Mouse (Mus musculus) adrenal gland, postnatal 10 days (tissue): ENCODE data around the gene Mroh2a. TPM values are rescaled to one million over a fixed set of nuclear protein-coding genes. Genes with fewer than 3 reads are reported as not detected.

Source experiments
- DNase-seq: peaks from one replicate; pipeline ENCODE4 v3.0.0; 2021; ENCODE audit warnings: mixed read lengths
- total RNA-seq, 2 experiments: library from RNA; stranded (reverse); gene quantifications; 2 replicates each; pipeline ENCODE4 v1.2.3; 2021

The Mroh2a gene
- total RNA-seq, 2 experiments from 2014 or later = 0.67 to 1.3 TPM

DNA sequence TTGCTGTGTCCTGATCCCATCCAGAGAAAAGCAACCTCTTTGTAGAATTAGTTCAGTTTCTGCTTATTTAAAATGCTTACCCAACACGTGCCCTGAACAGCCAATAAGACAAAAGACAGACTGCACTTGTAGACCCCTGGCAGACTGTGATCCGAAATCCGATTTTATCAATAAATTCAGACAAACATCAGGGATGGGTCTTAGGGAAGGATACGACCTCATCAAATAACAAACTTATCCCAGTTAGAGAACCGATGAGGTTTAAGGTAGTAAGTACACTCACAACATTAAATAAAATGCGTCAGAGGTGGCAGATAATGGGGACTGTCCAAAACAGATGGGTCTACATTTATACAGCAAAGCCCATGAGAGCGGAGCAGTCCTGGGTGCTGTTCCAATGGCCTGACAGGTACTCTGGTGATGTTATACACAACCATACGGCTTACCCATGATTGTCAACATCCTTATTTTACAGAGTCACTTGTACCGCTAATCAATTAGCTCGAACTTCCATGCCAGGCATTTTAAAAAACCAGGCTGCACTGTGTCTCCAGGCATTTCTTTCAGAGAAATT, 49.8 kb downstream of the Mroh2a start:
- peak; percentile 19 for DNase-seq

GRCm38 (mm10) chr1:88277098-88277817, 50.5 kb downstream of the Mroh2a start, which contains the start of the genes Hjurp and Trpm8:
Gene Hjurp, minus strand, starts transcription at chr1:88277633.
Gene Trpm8, plus strand, starts transcription at chr1:88277661.
- DNase-seq = peak; percentile 100

DNA sequence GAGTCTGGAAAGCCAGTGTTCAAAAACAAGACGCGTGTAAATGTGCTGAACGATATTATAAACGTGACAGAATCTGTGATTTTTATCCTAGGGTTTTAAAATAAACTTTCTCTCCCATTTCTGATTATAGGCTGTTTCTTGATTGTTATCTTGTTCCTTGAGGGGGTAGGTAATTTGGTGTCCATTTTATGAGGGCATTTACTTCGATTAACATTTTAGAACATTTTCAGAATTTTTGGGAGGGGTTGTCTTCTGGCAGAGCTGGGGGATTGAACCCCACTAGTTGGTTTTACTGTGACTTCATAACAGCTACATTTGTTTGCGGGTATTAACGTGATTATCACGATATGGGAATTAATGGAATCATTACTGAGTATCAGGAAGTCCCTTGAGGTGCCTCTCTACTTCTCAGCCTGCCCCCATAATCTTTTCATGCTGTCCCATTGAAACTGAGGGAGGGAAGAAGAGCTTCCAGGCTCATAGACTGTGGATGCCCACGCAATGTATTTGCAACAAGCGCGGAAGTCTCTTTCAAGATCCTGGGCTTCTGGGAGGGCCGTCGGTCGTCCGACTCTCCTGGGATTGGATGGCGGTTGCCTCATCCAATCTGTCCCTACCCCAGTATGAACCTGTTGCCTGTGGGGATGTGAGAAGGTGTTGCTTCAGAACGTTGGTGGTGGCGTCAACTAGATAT, 51.2 kb downstream of the Mroh2a start:
- DNase-seq = peak; percentile 63

- peak; percentile 59 for DNase-seq
Observed at GRCm38 (mm10) chr1:88279111-88280005, 52.6 kb downstream of the Mroh2a start.

- peak; percentile 21 for DNase-seq
Observed at GRCm38 (mm10) chr1:88280006-88280690, 53.4 kb downstream of the Mroh2a start.

GRCm38 (mm10) chr1:88282301-88282700, 55.5 kb downstream of the Mroh2a start:
- DNase-seq = no peak

DNA sequence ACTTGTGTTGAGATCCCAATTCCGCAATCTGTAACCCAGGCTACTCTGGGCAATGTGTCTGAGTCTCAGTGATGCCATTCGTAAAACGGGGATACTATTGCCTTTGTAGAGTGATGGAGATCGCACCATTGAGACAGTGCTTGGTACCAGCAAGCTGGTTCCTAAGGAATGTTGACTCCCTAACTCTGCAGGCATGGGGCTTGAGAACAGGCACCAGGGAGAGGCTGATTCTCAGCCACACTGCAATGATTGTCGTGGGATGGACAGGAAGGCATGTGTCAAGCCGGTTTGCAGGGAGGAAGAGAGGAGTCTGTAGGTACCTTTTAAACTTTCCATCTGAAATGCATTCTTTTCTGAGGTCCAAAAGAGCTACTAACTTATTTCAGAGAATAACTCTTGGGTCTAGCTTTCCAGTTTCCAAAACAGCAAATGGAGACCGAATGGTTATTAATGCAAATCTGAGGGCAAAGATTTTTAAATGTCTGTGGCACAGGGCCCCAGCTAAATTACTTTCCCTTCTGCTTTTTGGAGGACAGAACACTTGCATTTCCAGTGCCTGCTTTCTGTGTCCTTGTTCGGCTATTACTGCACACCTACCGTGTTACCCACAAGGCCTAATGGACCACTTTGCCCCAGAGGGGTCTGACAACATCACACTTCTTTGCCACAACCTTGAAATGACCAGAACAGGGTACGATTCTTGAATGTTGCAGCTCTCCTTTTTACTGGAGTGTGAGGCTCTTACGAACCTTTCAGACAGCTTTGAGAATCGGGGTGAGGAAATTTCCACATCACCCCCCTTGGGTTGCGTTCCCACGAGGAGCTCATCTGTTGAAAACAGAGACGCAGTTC, 56.8 kb downstream of the Mroh2a start:
- no peak for DNase-seq

DNA sequence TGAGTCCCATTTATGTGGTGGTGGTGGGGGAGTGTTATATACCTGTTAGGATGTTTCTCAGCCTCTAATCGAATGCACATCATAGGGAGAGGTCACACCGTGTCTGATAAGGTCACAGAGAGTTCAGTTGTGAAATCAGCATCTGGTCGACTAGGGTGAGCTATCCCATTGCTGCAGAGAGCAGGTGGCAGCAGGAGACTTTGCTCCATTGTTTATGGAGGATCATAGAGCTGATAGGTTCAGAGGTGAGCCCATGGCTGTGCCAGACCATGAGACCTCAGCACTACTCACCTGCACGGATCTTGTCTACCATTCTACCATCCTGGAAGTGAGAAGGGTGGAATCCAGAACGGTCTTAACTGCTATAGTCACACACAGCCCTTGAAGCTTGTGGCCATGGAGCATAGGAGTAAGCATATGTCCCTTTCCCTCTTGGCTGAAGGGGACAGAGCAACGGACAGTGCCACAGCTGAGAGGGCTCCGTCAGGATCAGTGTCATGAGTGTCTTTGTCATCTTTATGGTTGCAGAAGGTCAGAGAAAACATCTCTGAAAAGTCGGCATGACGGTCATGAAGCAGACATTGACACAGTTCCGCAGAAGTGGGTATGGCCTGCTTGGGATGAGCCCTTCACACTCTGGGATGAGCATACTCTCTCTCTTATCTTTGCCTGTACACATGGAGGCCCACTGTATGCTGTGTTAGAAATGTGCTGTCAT, 57.6 kb downstream of the Mroh2a start:
- DNase-seq = no peak

DNA sequence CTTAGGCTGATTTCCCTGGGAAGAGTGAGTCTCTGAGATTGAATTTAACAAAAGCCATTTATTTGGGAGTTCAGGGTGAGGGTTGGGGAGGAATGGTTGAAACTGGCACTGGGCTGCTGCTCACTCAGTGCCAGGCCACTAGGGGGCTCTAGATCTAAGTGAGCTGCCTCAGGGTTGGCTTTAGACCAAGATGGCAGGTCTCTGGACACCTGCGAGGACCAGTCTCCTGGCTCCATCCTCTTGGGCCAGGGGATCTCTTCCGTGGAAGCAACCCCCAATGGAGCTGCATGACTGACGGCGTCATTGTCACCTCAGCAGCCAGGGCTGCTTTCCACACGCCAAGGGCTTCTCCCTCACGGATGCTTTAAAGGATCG, 58.1 kb downstream of the Mroh2a start:
- DNase-seq = peak; percentile 75

DNA sequence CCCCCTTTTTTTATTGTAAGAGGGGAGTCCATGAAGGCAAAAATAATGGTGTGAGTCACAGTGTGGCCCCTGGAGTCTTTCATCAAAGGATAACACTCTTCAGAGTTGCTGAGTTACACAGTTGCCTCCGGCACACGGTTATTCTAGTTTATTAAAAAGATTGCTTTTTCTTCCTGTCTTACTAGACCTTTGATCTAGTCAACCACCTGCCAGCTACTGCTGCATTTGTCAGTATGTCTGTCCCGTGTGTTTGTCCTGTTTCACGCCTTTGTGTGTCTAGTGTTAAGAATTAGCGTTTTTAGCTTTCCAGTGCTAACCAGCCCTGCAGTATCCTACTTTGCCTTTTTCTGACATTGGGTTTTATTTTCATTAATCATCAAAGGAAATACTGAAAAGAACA, 58.9 kb downstream of the Mroh2a start:
- DNase-seq = no peak

DNA sequence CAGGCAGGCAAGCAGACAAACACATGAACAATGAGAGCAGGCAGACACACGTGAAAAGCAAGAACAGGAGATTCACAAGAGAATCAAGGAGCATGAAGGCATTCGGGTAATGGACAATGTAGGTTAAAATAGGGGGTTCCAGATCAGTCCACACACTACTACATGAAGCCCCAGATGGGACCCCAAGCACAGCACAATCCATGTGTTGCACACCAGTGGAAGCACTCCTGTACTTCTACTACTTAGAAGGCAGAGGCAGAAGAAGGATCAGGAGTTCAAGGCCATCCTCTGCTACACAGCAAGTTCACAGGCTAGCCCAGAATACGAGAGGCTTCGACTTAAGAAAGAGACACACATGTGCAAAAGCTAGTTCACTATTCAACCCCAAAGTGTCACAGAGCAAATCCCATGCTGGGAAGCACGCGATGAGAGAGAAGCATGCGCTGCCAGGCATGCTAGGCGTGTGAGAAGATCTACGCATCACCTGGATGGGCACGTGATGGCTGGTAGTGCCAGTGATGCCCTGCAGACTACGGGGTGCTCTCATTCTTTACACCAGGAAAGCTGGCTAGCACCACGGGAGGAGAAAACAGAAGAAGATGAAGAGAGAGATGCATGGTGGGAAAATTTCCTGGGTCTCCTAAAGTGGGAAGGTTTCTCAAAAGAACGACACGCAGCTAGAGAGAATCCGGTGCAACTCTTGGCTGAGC, 59.5 kb downstream of the Mroh2a start:
- no peak for DNase-seq

DNA sequence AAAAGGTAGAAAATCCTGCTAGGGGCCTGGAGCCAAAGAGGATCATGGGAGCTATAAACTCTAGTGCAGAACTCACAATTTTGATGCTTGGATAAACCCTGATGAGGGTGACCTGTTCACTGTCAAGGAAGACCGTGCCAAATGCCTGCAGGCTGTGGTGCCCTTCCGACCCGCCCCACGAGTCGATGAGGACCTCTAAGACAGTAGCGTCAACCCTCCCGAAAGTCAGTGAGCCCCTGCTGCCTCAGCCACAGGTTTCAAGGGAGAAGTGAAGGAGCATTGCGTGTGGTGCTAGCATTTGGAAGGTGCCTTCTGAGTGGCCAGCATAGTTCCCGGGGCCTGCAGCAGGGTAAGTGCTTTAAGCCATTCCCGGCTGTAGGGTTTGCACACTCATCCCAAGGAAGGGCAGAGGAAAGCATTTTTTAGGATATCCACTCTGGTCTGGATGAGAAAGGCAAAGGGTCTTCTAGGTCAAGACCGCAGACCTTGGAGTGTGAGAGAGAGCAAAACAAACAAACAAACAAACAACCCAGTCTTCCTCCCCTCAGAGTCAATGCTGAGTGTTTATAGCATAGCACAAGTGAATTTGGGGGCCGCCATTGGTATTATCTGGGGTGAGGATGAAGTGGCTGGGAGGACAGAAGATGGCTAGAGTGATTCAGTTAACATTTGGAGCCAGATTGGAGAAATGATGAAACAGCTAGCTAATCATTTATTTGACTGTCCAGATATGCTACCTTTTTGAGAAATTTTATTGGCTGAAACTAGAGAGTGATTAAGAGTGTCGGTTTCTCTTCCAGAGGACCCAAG, 60.3 kb downstream of the Mroh2a start:
- no peak for DNase-seq

DNA sequence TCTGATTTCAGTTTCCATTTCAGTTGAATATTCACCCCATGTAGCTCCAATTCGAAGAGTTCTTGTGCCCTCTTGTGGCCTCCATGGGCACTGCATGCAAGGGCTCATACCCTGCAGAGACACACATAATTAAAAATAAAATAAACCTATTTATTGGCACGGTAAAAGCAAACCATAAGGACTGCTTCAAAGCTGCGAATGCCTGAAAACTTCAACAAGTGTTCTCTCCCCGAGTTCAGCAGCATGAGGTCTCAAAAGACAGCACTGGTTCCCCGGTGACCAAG, 60.9 kb downstream of the Mroh2a start:
- DNase-seq = peak; percentile 90

GRCm38 (mm10) chr1:88288056-88288788, 61.4 kb downstream of the Mroh2a start:
- no peak for DNase-seq

- DNase-seq = no peak
Observed at GRCm38 (mm10) chr1:88288789-88289127, 62.0 kb downstream of the Mroh2a start.

DNA sequence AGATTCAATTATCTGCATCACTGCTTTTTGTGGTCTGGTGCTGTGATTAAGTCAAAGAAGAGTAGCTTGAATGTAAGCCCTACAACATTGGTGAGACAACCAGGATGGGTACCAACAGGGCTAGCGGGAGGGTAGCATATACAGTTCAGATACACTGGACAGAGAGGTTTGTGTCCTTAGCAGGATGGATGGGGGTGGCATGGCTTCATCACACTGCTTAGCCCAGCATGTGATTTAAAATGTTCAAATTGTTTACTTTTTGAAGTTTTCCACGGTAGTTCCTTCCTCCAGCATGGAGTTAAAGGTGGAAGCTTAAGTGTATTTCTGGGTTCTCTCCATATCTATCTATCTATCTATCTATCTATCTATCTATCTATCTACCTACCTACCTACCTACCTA, 62.4 kb downstream of the Mroh2a start:
- no peak for DNase-seq

- peak; percentile 90 for DNase-seq
Observed at GRCm38 (mm10) chr1:88289917-88290316, 63.1 kb downstream of the Mroh2a start.

DNA sequence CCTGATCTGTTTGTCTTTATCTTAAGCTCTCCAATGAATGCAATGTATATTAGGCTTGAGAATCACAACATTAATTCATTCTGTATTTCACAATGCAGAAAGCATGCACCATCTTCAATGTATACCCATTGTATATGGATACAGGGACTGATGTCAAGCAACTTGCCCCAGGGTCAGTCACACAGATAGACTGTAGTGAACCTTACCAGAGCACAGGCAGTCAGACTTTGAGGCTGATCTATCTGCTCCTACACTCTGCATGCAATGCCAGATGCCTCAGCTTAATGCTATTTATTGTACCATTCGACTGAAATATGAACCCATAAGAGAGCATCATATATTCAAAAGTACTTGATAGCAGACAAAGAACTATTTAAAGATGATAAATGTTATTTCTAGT, 63.7 kb downstream of the Mroh2a start:
- no peak for DNase-seq
